Mouse (Mus musculus) retina, adult 2 months (tissue): ENCODE measurements around the gene Mfn1.
A peak's percentile ranks its signal among the peaks of the same experiment; 100 is the strongest.

Experiments used
- DNase-seq: peaks from one replicate; pipeline ENCODE4 v3.0.0-alpha.2; 2012; ENCODE audit warnings: low read depth, low spot score

Mfn1 gene

DNA sequence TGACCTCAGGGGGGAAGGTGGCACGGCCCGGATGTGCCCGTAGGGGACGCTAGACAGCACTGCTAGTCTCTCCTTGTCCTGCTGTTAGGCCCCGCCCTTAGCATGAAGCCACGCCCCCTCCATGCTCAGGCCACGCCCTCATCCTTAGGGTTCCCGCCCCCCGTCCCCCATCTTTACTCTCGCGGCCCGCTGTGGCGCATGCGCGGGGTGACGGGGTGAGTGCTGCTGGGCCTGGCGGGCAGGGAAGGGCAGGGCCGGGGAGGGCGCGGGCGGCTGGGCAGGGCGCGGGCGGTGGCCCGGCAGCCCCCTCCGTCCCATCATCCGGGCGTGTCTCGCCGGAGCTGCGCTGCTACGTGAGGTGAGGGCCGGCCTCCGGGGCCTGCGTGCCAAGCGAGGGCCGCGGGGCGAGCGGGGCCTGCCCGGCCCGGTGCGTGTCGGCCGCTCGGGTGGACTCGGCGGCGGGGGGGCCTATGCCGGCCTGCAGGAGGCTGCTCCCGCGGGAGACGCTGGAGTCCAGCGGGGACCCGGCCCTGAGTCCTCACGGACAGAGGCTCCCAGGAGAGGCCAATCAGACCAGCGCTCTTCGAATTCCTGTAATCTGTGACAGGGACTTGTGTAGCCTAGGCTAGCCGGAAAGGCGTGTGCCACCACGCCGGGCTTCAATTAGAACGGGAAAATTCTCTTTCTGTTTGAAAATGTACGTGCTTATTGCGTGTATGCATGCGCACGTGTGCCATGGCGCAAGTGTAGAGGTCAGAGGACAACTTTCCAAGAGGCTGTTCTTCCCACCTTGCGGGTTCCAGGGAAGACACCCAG is 18.7 kb upstream of the Mfn1 start:
- DNase-seq = peak; percentile 94

DNA sequence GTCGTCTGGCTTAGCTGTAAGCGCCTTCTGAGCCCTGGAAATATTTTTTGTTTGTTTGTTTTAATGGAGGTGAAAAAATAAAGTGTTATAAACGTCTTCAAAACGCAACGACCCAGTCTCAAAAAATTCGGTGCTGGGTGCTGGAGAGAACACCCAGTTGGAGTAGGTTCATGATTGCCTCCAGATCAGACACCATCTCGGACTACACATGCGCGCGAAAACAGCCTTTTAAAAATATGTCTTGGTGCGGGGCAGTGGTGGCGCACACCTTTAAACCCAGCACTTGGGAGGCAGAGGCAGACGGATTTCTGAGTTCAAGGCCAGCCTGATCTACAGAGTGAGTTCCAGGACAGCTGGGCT is 18.1 kb upstream of the Mfn1 start:
- no peak for DNase-seq

DNA sequence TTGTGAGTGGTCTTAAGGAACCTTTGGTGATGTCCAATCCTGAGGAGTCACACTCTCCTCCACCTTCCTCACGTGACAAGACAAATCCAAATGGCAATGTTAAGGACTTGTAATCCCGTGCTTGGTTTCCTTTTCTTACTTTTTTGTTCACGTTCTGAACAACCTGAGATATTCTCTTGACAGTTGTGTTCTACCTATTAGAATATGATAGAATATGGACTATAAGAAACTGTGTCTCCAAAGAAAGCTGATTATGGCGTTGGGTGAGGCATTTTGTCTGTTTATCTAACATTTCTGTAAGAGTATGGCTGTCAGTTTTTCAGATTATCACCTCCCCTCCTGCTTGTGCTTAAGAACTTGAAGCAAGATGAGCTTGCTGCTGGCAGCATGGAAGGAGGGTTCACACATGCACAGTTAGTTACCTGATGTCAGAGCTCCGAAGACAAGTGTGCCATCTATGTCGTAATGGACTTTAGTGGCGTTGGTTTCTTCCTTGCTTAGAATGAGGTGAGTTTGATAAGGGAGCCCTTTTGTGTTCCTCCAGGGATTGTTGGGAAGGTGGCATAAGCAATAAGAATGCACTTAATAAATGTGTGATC is 16.5 kb upstream of the Mfn1 start:
- DNase-seq = no peak

DNA sequence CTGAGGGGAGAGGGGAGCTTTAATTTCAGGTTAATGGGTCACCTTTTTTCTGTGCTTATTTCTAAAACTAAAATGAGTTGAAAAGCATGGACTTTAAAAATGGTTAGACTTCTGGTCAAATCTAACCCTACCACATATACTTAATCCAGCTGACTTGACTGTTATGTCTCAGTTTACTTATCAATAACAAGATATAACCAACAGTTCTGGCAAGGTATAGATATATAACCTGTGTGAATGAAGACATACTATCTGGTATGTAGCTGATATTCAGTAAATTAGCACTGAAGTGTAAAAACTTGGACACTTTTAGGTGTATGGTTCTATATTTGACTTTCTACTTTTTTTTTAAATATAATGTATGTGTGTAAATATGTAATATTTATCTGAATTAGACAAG is 15.7 kb upstream of the Mfn1 start:
- no peak for DNase-seq

DNA sequence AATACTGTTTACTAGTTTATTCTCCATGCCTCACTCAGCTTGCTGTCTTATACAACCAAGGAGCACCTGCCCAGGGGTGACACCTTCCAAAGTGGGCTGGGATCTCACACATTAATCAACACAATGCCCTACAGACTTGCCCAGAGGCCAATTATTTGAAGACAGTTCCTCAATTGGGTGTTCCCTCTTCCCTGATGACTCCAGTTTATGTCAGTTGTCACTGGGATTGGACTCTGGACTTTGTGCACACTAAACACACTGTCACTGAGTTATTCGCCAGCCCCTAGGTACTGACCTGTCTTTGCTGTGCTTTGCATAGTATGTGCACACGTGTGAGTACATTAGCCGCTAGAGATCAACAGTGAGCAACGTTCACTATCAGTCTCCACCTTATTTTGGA is 2.1 kb upstream of the Mfn1 start:
- no peak for DNase-seq

DNA sequence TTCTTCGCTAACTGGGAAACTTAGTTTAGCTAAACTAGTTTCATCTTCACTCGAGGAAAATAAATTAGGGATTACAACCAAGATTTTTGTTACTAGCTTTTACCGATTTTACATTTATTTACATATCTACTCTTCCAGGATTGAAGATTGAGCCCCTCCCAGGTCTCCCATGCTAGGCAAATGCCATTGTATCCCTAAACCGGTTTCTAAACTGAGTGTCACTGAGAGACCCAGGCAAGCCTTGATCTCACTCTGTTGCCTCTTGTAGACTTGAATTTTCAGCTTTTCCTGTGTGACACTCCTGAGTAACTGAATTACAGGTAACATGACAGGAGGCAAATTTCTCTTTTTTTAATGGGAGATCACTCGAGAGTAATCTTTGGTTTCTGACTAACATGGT is 776 bp downstream of the Mfn1 start:
- DNase-seq = no peak

DNA sequence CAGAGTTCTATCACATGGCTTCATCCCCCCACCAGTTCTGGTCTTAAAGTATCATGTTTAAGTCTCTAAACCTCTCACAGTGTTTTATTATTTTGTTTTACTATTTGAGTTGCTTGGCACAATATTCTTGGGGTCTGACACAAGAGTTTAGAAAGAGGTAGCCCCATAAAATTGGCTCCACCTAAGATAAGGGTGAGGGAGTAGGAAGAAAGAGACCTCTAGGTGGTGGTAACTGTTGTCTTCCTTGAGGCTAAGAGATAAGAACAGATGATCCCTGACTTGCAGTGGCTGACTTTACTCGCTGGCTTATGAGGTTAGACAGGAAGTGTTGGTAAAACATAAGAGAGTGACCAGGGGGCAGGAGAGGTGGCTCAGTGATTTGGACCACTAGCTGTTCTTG is 6.4 kb downstream of the Mfn1 start:
- no peak for DNase-seq

DNA sequence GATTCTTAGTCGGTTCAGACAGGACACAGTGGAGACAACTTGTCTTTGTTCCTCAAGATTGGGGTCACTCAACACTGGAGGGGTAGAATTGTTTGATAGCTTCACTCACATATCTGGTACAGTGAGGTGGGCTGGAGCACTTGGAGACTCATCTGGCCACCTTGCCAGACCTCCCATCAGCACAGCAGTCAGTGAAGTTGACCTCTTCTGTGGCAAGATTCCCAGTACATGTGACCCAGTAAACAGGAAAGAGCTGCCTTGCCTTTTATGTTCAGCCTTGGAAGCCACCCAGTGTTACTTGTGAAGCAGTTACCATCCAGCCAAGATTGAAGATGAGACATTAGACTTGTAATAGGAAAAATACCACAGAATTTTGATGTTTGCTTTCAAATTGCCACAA is 8.3 kb downstream of the Mfn1 start:
- no peak for DNase-seq

DNA sequence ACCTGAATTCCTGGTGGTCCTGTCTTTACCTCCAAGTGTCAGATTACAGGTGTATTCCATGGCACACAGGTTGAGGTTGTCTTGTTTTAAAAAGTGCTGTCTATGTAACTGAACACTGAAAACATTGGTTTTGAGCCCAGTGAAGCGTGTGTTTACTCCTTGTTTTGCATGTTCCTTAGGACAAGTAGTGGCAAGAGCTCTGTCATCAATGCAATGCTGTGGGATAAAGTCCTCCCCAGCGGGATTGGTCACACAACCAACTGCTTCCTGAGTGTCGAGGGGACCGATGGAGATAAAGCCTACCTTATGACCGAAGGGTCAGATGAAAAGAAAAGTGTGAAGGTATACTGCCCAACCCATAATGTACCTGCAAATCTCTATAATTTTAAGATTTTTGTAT is 8.8 kb downstream of the Mfn1 start:
- no peak for DNase-seq

DNA sequence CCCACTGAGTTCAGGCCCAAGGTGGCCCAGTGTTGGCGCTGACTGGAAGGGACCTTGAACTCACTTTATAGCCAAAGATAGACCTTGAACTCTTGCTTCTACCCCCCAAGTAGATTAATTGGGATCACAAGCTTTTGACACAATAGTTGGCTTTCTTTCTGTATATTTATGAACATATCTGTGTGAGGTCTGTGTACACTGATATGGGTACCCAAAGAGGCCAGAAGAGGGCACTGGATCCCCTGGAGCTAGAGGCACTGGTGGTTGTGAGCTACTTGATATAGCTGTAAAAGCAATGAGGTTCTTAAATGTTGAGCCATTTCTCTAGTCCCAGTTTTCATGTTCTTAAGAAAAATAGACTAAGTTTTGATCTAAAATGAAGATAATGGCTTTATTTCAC is 23.8 kb downstream of the Mfn1 start:
- DNase-seq = no peak

DNA sequence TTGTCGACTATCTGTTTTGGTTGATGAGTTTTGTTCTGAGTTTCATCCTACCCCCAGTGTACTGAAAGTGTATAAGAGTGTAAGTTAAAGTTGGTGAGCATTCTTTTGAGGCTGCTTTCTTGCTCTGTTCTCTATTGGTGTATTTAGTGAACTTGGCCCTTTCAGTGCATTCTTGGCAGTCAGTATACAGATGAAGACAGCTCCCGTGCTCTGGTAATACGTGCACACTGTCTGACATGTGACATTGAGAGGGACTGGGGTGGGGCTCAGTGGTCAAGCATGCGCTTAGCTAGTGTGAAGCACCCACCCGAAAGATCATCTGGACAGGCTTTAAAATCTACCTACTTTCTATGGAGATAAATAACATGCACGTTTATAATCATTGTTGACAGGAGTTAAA is 34.1 kb downstream of the Mfn1 start:
- no peak for DNase-seq

DNA sequence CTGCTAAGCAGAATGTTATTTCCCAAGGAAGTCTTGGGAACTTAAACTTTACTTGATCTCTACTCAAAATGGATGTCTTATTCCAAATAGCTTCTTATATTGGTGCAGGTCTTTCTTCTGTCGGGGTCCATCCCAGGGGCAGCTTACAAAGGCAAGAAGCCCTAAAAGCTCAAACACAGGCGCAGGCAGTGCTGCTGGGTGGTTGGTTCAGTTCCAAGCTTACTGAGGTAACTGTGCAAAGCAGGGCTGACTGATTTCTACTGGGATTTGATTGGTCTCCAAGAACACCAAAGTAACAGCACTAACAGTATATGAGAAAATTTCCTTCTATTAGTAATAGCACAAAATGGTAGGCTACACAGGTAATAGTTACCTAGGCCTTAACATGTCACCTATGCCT is 43.8 kb downstream of the Mfn1 start:
- no peak for DNase-seq

DNA sequence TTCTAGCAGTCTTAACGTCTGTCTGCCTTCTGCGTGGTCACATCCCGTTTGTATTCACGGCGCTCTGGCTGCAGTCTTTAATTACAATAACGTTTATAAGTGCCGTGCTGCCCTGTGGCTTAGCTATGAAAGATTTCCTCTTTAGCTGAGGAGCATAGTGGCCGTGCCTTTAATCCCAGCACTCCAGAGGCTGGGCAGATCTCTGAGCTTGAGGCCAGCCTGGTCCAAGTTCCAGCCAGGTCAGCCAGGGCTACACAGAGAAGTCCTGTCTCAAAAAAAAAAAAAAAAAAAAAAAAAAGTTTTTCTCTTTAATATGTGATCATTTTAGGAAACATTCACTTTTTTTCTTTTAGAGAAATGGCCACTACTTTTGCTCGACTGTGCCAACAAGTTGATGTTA is 44.6 kb downstream of the Mfn1 start:
- no peak for DNase-seq

DNA sequence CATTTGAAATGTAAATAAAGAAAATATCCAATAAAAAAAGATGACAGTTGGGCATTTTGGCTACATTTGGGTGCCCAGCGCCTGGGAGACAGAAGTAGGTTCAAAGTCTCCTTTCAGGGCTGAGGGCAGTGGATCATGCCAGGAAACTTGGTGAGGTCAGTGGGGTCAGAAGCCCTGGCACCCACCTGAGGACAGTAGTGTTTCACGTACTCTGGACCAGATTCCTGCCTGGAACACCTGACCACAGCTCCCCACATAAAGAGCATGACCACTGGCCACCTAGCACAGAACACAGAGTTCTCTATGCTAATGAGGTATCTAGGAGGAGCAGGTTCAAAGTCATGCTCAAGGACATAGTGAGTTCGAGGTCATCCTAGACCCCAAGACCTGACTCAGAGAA is 45.9 kb downstream of the Mfn1 start:
- DNase-seq = no peak

DNA sequence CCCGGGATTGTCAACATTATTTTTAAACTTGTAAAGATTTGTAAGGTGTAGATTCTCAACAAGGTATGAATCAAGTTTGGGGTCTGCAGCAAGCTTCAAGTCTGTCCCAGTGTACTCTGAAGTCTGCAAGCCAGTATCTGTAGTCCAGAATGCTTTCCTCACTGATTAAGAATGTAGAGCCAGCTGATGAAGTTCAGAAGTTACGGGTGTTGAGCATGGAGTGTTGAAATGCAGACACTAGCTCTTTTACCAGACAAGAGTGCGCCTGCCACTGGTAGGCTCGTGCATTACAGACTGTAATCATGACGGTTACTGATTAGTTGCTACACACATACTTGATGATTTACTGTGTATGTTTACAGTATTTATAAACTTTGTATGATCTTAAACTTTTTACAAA is 49.5 kb downstream of the Mfn1 start:
- no peak for DNase-seq

DNA sequence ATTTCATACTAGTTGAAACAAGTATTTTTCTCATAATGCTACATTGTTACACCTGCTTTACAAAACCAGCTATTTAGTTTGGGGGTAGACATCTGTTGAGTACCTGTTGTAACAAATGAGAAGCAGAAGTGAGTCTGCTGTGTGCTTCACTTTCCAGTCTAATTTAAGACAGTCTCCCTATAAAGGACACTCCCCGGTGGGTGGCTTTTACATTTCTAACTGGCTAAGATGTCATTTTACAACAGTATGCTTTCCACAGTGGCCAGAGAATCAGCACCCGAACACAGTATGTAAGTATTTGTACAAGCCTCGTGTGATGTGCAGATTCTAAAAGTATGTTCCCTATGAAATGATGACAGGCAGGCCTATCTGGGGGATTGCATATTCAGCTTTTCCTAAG is 51.5 kb downstream of the Mfn1 start:
- no peak for DNase-seq

DNA sequence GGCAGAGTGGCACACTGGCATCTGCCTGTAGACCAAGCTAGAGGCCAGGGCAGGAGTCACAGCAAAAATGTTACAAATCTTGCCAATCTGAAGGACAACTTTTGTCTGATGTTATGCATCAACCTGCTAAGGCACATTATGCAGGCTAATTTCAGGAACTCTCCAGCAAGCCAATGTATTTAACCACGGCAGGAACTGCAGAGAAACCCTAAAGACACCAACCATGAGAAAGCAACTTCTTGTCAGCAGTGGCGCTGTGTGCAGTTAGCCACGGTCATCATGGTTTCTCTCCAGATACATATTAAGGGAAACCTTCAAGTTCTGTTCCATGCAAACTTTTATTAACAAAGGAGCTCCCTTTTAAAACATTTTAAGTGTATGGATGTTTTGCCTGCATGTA is 52.6 kb downstream of the Mfn1 start:
- DNase-seq = no peak

DNA sequence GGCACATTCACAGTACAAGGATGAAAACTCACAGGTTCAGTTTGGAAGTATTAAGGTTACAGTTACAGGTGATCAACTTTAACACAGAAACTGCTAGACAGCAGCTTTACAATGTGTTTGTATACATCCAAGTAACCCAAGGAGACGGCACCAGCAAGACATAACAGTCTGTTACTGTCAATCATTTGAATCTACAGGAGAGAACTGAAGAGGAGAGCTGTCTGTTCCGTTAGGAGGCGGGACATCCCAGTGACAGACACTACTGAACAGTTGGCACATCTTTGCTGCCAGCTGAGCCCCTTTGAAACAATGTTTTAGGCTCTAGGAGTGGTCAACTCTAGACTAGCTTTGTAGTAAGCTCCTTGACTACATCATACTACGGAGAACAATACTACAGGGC is 54.2 kb downstream of the Mfn1 start:
- DNase-seq = no peak

DNA sequence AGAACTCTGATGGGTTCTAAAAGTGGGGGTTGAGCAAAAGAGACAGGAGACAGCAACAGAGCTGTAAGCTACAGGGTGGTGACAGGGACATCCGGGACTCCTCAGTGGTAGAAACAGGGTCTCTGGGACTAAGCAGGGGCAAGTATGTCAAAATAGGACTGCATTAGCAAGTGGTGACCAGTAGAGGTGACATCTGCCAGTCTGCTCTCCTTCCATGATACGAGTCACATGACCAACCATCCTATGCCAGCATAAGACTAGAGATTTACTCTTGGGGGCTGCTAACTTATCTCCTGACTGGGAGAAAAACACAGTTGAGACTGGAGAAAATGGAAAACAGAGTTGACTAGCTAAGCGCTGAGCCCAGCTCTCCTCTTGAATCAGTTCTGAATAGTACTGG is 57.0 kb downstream of the Mfn1 start:
- DNase-seq = no peak

DNA sequence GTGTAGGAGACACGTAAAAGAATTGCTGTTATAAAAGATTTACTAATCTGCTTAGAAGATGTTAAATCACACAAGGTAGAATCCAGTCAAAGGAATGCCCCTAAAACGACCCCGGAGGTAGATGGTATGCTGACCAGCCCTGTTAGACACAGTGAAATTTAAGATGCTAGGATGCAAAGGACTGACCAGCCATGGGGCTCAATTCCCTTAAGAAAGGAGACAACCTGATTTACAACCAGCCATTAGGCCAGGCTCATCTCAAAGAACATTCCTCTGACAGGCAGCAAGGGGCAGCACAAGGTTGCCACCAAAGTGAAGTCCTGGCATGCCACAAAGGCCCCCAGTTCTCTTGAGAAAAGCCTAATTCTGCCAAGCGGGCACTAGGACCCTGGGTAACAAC is 65.8 kb downstream of the Mfn1 start:
- no peak for DNase-seq

DNA sequence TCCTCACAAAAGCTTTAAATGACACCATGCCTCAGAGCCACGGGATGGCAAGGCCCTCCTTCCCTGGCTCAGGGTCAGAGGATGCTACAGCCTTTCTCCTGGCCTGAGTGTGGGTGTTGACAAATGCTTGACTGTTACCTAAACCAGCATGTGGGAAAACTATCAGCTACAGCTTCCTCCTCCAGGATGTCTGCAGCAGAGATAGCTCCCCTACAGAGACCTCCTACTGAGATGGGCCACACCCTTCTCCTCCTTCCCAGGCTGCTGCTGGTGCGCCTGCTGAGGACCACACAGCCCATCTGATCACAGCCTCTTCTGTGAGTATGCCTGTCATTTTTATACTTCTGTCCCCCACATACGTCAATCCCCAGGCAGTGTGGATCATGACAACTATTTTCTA is 70.1 kb downstream of the Mfn1 start:
- DNase-seq = no peak

DNA sequence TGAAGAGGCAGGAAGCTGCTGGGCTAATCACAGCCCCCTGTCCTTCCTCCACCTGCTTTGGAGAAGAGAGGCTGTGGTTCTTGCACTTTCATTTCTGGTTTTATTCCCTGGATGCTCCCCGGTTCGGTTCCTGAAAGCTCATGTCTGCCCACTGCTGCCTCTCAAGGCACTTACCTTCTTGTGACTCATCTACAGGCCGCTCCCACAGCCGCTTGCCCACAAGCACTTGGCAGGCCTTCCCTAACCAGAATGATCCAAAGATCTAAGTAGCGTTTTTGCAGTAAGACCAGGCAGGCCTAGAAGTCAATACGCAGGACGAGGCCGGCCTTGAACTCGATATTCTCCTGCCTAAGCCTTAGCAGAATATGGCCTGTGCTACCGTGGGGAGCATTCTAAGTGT is 71.8 kb downstream of the Mfn1 start:
- DNase-seq = no peak

DNA sequence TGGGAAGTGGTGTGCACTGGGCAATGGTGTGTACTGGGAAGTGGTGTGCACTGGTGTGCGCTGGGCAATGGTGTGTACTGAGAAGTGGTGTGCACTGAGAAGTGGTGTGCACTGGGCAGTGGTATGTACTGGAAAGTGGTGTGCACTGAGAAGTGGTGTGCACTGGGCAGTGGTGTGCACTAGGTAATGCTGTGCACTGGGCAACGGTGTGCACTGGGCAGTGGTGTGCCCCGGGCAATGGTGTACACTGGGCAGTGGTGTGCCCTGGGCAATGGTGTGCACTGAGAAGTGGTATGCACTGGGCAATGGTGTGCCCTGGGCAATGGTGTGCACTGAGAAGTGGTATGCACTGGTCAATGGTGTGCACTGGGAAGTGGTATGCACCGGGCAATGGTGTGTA is 80.0 kb downstream of the Mfn1 start:
- no peak for DNase-seq

DNA sequence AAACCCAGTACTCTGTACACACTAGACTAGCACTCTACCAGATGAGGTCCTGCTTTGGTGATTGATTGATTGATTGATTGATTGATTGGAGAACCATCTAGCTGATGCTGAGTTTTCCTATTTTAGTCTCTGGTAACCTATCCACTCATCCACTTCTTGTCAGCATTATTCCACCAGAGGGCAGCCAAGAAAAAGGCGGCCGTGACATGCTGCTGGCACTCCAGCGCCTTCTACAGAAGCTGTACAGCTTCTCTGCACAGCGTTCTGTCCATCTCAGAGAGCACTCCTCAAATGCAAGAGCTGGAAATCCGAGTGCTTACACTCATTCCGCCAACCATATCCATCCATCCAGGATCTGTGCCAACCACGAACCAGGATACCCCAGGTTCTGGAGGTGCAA is 81.3 kb downstream of the Mfn1 start:
- peak; percentile 28 for DNase-seq
